In the genomic region with DNA sequence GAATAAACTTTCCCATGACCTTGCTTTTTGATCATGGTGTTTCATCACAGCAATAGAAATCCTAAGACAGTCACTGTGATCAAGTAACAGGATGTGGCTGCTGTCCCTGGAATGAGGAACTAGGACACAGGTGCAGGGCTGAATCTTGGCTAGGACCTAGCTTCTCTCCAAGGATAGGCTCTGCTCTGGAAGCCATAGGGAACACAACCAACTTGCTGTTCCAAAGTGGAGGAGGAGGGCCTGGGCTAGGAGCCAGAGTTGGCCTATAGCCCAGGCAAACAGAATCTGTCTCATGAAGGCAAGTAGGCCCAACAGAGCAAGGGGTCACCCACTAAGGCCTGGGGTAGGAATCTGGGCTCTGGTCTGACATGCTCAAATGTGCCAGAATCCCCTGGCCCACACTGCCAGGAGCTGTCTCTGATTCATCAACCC, we compare ENCODE assay signal across 12 mouse cellular contexts. TPM values are rescaled to one million over a fixed set of nuclear protein-coding genes. Genes with fewer than 3 reads are reported as not detected.
DNase-seq lines count a peak whose midpoint lies in the region; ATAC-seq lines count a peak whose summit lies in the region.
"Had no signal": no experiment of that assay in that cellular context is flagged by ENCODE, and none has a peak within 500 bp of the region (broad histone marks: within the 10 kb centered on the region; RNA-seq: fewer than 3 reads in every experiment).

No protein-coding gene starts in this region.

- peaks cover 4% of the 10 kb centered on the region; the same call in 1 of the 2 replicates for H3K27me3 ChIP-seq in heart, embryonic 11.5 days (ENCODE audit: control insufficient read depth, insufficient read depth, low read length)

- intact Hi-C loops in left cerebral cortex, postnatal 36 days (cut with DNase I) = no loop called here

- no peaks in the 10 kb centered on the region for H3K9me3 ChIP-seq in heart, embryonic 11.5 days (replicated peaks; ENCODE audit: control insufficient read depth, low read length)
- H3K9me3 ChIP-seq: liver, embryonic 15.5 days had no signal

- no peak overlapping the region for H3K4me3 ChIP-seq in heart, embryonic 11.5 days (ENCODE audit: low read depth, low read length)
- H3K4me3 ChIP-seq: erythroblast, embryonic 14.5 days; liver, embryonic 15.5 days had no signal

- H3K36me3 ChIP-seq in heart, embryonic 11.5 days (ENCODE audit: control insufficient read depth, insufficient read depth, low read length) = no peaks in the 10 kb centered on the region
- H3K36me3 ChIP-seq: liver, embryonic 15.5 days had no signal

- H3K4me1 ChIP-seq in heart, embryonic 11.5 days (ENCODE audit: control insufficient read depth, insufficient read depth, low read length) = peaks cover under 1% of the 10 kb centered on the region

- H3K4me2 ChIP-seq in heart, embryonic 11.5 days = no peak overlapping the region
- H3K4me2 ChIP-seq: liver, embryonic 15.5 days had no signal

- no peak for ATAC-seq in heart, embryonic 11.5 days (replicated peaks; ENCODE audit: insufficient number of reproducible peaks, low FRiP score, low TSS enrichment)
- ATAC-seq in cerebellum, adult (ENCODE audit: insufficient number of reproducible peaks, low FRiP score, low TSS enrichment) = peak; percentile 90
- ATAC-seq in megakaryocyte-erythroid progenitor cell, adult 5-6 weeks (replicated peaks; ENCODE audit: low FRiP score, low TSS enrichment, poor library complexity, severe bottlenecking) = no peak

- H3K27ac ChIP-seq in heart, embryonic 11.5 days (ENCODE audit: low read depth, low read length) = no peak overlapping the region
- H3K27ac ChIP-seq: liver, embryonic 15.5 days had no signal

- no peak overlapping the region for H3K9ac ChIP-seq in heart, embryonic 11.5 days (ENCODE audit: low read depth, low read length)
- H3K9ac ChIP-seq: liver, embryonic 15.5 days had no signal

- DNase-seq in heart, adult 18-20 months = peak; percentile 73 to 86
- peak; percentile 81 for DNase-seq in 3T3-L1 (ENCODE audit: low read depth, low spot score)
- DNase-seq in heart, adult 8-10 months (ENCODE audit: low spot score) = peak; percentile 62
- peak; percentile 26 to 51 for DNase-seq in left cerebral cortex, postnatal 36 days (ENCODE audit: low spot score in 2 of 2)
- DNase-seq in spleen, adult 18-20 months = no peak

RNA-seq across cellular contexts. Expression of gene Gstt4, which starts 6.2 kb away (rescaled TPM):
- total RNA-seq in heart, adult 18-20 months (2021) = not detected
- not detected in 2 replicates for polyA plus RNA-seq in heart, embryonic 11.5 days (2014; fragmentation: Nextera tagmentation; extraction: Ambion mirVana)
- not detected for total RNA-seq in heart, adult 8-10 months (2022)
- total RNA-seq in left cerebral cortex, postnatal 36 days (2021) = not detected
- total RNA-seq in megakaryocyte-erythroid progenitor cell, adult 5-6 weeks (2014; fragmentation: Nextera tagmentation) = not detected in 2 replicates
- total RNA-seq in megakaryocyte-erythroid progenitor cell, adult 5-6 weeks (2017) = 0.65 TPM in 1 of 2 replicates, not detected in the other
- total RNA-seq: G1E had no signal
- polyA plus RNA-seq: erythroblast, embryonic 14.5 days; G1E; liver, embryonic 15.5 days; stomach, embryonic 16.5 days had no signal

RNA-seq across cellular contexts. Expression of gene Gstt2, which starts 8.7 kb away (rescaled TPM):
- total RNA-seq in heart, adult 18-20 months (2021) = 10 to 100 TPM in 1 of 2 experiments, 1 to 10 TPM in 1; 7.8 to 10.7 TPM
- 8.7 and 8.8 TPM in 2 replicates for polyA plus RNA-seq in heart, embryonic 11.5 days (2014; fragmentation: Nextera tagmentation; extraction: Ambion mirVana)
- 10 to 100 TPM in 3 of 4 experiments, 1 to 10 TPM in 1; 7.3 to 16.9 (median 13.2) TPM for total RNA-seq in heart, adult 8-10 months (2022)
- total RNA-seq in left cerebral cortex, postnatal 36 days (2021) = 1 to 10 TPM; 4.8 to 5.0 TPM
- 9.3 and 15.1 TPM in 2 replicates for total RNA-seq in megakaryocyte-erythroid progenitor cell, adult 5-6 weeks (2014; fragmentation: Nextera tagmentation)
- 10.0 and 24.9 TPM in 2 replicates for total RNA-seq in megakaryocyte-erythroid progenitor cell, adult 5-6 weeks (2017)

RNA-seq across cellular contexts. Expression of gene Gstt1, which starts 30.1 kb away (rescaled TPM):
- 10 to 100 TPM; 16.1 to 22.4 TPM for total RNA-seq in heart, adult 18-20 months (2021)
- polyA plus RNA-seq in heart, embryonic 11.5 days (2014; fragmentation: Nextera tagmentation; extraction: Ambion mirVana) = 4.3 and 5.1 TPM in 2 replicates
- total RNA-seq in heart, adult 8-10 months (2022) = 10 to 100 TPM; 15.7 to 26.4 (median 22.1) TPM
- total RNA-seq in left cerebral cortex, postnatal 36 days (2021) = 10 to 100 TPM in 1 of 2 experiments, 1 to 10 TPM in 1; 6.2 to 11.4 TPM
- total RNA-seq in megakaryocyte-erythroid progenitor cell, adult 5-6 weeks (2014; fragmentation: Nextera tagmentation) = 0.49 and 2.5 TPM in 2 replicates
- total RNA-seq in megakaryocyte-erythroid progenitor cell, adult 5-6 weeks (2017) = 1.4 and 2.1 TPM in 2 replicates

RNA-seq across cellular contexts. Expression of gene Mif, which starts 31.5 kb away (rescaled TPM):
- 100 to 1,000 TPM; 215 to 232 TPM for total RNA-seq in heart, adult 18-20 months (2021)
- polyA plus RNA-seq in heart, embryonic 11.5 days (2014; fragmentation: Nextera tagmentation; extraction: Ambion mirVana) = 2,705 and 2,898 TPM in 2 replicates
- 100 to 1,000 TPM; 216 to 258 (median 253) TPM for total RNA-seq in heart, adult 8-10 months (2022)
- 100 to 1,000 TPM; 506 to 546 TPM for total RNA-seq in left cerebral cortex, postnatal 36 days (2021)
- total RNA-seq in megakaryocyte-erythroid progenitor cell, adult 5-6 weeks (2014; fragmentation: Nextera tagmentation) = 591 and 602 TPM in 2 replicates
- total RNA-seq in megakaryocyte-erythroid progenitor cell, adult 5-6 weeks (2017) = 419 and 579 TPM in 2 replicates

RNA-seq across cellular contexts. Expression of gene Gstt3, which starts 47.3 kb away (rescaled TPM):
- total RNA-seq in heart, adult 18-20 months (2021) = 1 to 10 TPM; 3.7 to 5.0 TPM
- polyA plus RNA-seq in heart, embryonic 11.5 days (2014; fragmentation: Nextera tagmentation; extraction: Ambion mirVana) = 3.0 and 3.4 TPM in 2 replicates
- 1 to 10 TPM; 3.0 to 5.6 (median 5.0) TPM for total RNA-seq in heart, adult 8-10 months (2022)
- 1 to 10 TPM in 1 of 2 experiments, under 1 TPM in 1; 0.91 to 2.0 TPM for total RNA-seq in left cerebral cortex, postnatal 36 days (2021)
- 2.0 and 2.7 TPM in 2 replicates for total RNA-seq in megakaryocyte-erythroid progenitor cell, adult 5-6 weeks (2014; fragmentation: Nextera tagmentation)
- 3.0 TPM in 1 of 2 replicates, not detected in the other for total RNA-seq in megakaryocyte-erythroid progenitor cell, adult 5-6 weeks (2017)
- polyA plus RNA-seq: erythroblast, embryonic 14.5 days had no signal

Comparison
In these comparisons a context has a peak if more than half of its experiments do, and no peak if none do; other contexts are left out.
1. DNase-seq: peak in heart, adult 18-20 months (2 of 2), 3T3-L1 (single experiment), heart, adult 8-10 months (single experiment) and left cerebral cortex, postnatal 36 days (2 of 2); none in spleen, adult 18-20 months (0 of 2).